Mouse (Mus musculus) embryonic fibroblast, embryonic 13.5 days (primary cell): ENCODE measurements around the gene Hint3.

Experiments used
- CTCF ChIP-seq: IDR thresholded peaks from 2 replicates; pipeline ENCODE4 v1.5.1; 2011; ENCODE audit warnings: mild to moderate bottlenecking, control low read depth, low read length, moderate library complexity, borderline replicate concordance; ENCODE audit not compliant: insufficient read depth
- POLR2A ChIP-seq: IDR thresholded peaks from 2 replicates; pipeline ENCODE4 v1.6.1; 2011; ENCODE audit warnings: low read depth, mild to moderate bottlenecking, control low read depth, low read length, moderate library complexity

DNA sequence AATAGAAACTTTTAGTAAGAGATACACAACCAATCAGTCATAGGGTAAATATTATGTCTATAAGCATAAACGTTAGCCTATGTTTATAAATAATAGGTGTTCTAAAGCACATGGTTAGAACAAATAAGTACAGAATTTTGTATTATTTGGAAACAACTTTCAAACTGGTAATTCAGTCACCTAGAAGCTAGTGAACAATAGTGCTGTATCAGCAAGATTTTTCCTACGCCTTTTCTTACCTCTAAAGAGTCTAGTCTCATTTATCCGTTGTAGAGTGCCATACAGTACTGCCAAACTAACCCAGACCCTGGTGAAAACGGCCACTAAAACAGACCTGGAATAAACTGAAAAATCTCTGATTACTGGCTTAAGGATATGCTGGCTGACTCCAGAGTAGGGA lies 16.4 kb downstream of the Hint3 start:
- TF ChIP-seq POLR2A (no peak), CTCF (no peak)
